13 mouse cellular contexts compared by ENCODE assay signal in the genomic region with DNA sequence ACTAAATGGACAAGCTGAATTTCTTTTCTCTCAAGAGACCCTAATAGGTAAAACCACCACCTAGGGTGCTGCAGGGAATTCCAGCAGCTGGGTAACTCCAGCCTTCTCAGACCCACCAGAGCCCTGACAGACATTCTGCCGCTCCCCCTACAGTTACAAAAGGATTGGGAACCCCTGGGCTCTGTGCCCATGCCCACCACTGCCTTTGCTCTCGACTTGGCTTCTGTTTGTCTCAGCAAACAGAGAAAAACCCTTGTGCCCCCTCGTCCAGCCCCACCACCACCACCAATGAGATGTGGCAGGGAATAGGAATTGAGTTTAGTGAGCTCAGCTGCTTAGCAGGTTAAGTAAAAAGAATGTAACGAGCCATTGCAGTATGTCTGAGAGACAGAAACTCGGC. TPM values are rescaled to one million over a fixed set of nuclear protein-coding genes. Genes with fewer than 3 reads are reported as not detected.
DNase-seq lines count a peak whose midpoint lies in the region; ATAC-seq and TF ChIP-seq lines count a peak whose summit lies in the region.
"Had no signal": no experiment of that assay in that cellular context is flagged by ENCODE, and none has a peak within 500 bp of the region (broad histone marks: within the 10 kb centered on the region; RNA-seq: fewer than 3 reads in every experiment).

No protein-coding gene starts in this region.

- H3K4me2 ChIP-seq in forebrain, embryonic 14.5 days (ENCODE audit: low read length) = peak overlapping the region; percentile 73
- H3K4me2 ChIP-seq in intestine, postnatal 0 days (replicated peaks; ENCODE audit: low read depth) = peak overlapping the region; percentile 30; the same call in 1 of the 2 replicates

- peak overlapping the region; percentile 98 for H3K9ac ChIP-seq in forebrain, embryonic 14.5 days (ENCODE audit: low read length)
- H3K9ac ChIP-seq in intestine, postnatal 0 days (ENCODE audit: low read depth, low read length) = no peak overlapping the region
- H3K9ac ChIP-seq: liver, embryonic 15.5 days had no signal

- peak; percentile 10 for DNase-seq in kidney, postnatal 10 days
- no peak for DNase-seq in kidney, postnatal 4 days
- DNase-seq in forebrain, embryonic 14.5 days (ENCODE audit: low spot score) = peak; percentile 72
- DNase-seq in spleen, postnatal 14 days (ENCODE audit: low spot score in 2 of 2) = no peak
- DNase-seq in heart, adult 9 months (ENCODE audit: low spot score in 2 of 2) = no peak
- DNase-seq: adrenal gland, postnatal 14 days; heart, adult 18-20 months; retina, postnatal 1 day had no signal

- peaks cover 17% of the 10 kb centered on the region for H3K36me3 ChIP-seq in forebrain, embryonic 14.5 days (ENCODE audit: control insufficient read depth, insufficient read depth, low read length)
- H3K36me3 ChIP-seq in intestine, postnatal 0 days (ENCODE audit: control insufficient read depth, insufficient read depth) = peaks cover 4% of the 10 kb centered on the region; the same call in 1 of the 2 replicates

- TF ChIP-seq POLR2A in bone marrow macrophage, adult 2 months (IDR thresholded peaks at IDR 0.05; ENCODE audit: borderline replicate concordance, low read depth, low read length) = no peak

- 21% methylated on average over 5 of the region's 5 CpGs for WGBS in forebrain, embryonic 14.5 days
- 73% methylated on average over 5 of the region's 5 CpGs for WGBS in intestine, postnatal 0 days

- ATAC-seq in forebrain, embryonic 14.5 days = no peak
- no peak for ATAC-seq in intestine, postnatal 0 days
- ATAC-seq in CD4-positive, CD25-positive, alpha-beta regulatory T cell, adult 4 months = no peak
- ATAC-seq: Patski had no signal

- peaks cover 16% of the 10 kb centered on the region for H3K4me1 ChIP-seq in bone marrow macrophage, adult 2 months (ENCODE audit: control insufficient read depth, insufficient read depth, low read length)
- H3K4me1 ChIP-seq in forebrain, embryonic 14.5 days (ENCODE audit: control insufficient read depth, insufficient read depth, low read length) = peaks cover 17% of the 10 kb centered on the region
- peaks cover 8% of the 10 kb centered on the region for H3K4me1 ChIP-seq in intestine, postnatal 0 days (replicated peaks; ENCODE audit: control insufficient read depth, insufficient read depth, low read length)

- TF ChIP-seq CTCF in bone marrow macrophage, adult 2 months (IDR thresholded peaks at IDR 0.05; ENCODE audit: low read depth, low read length) = no peak
- TF ChIP-seq CTCF in intestine, postnatal 0 days (IDR thresholded peaks at IDR 0.05; ENCODE audit: low read depth) = no peak

- no peaks in the 10 kb centered on the region for H3K27me3 ChIP-seq in forebrain, embryonic 14.5 days (replicated peaks; ENCODE audit: control insufficient read depth, insufficient read depth, low read length)
- peaks cover 2% of the 10 kb centered on the region; the same call in 1 of the 2 replicates for H3K27me3 ChIP-seq in intestine, postnatal 0 days (replicated peaks; ENCODE audit: control insufficient read depth, insufficient read depth, low read length)
- H3K27me3 ChIP-seq: Patski had no signal

- H3K9me3 ChIP-seq in forebrain, embryonic 14.5 days (replicated peaks; ENCODE audit: control insufficient read depth, low read length) = no peaks in the 10 kb centered on the region
- H3K9me3 ChIP-seq in intestine, postnatal 0 days (ENCODE audit: control insufficient read depth) = no peaks in the 10 kb centered on the region
- H3K9me3 ChIP-seq: liver, embryonic 15.5 days had no signal

- no peak overlapping the region for H3K27ac ChIP-seq in bone marrow macrophage, adult 2 months (ENCODE audit: insufficient read depth, low read depth, low read length)
- H3K27ac ChIP-seq in forebrain, embryonic 14.5 days (ENCODE audit: low read depth, low read length) = peak overlapping the region; percentile 54; the same call in 1 of the 2 replicates
- H3K27ac ChIP-seq in intestine, postnatal 0 days (ENCODE audit: low read depth, low read length) = no peak overlapping the region
- H3K27ac ChIP-seq: liver, embryonic 15.5 days had no signal

- peak overlapping the region; percentile 29 for H3K4me3 ChIP-seq in bone marrow macrophage, adult 2 months (ENCODE audit: insufficient read depth, low read length)
- H3K4me3 ChIP-seq in forebrain, embryonic 14.5 days (ENCODE audit: low read depth, low read length) = peak overlapping the region; percentile 98
- no peak overlapping the region for H3K4me3 ChIP-seq in intestine, postnatal 0 days (ENCODE audit: low read depth, low read length)

RNA-seq across cellular contexts. Expression of gene Arl8a, which starts 2.4 kb away (rescaled TPM):
- 204 TPM in 2 replicates for polyA plus RNA-seq in bone marrow macrophage, adult 2 months (2012; ENCODE audit: insufficient read depth, insufficient read length, missing spikeins)
- polyA plus RNA-seq in forebrain, embryonic 14.5 days (2014; fragmentation: Nextera tagmentation; extraction: Ambion mirVana) = 213 and 251 TPM in 2 replicates
- polyA plus RNA-seq in intestine, postnatal 0 days (2015; fragmentation: Nextera tagmentation; extraction: Ambion mirVana) = 66.6 and 68.8 TPM in 2 replicates
- polyA plus RNA-seq in CD4-positive, CD25-positive, alpha-beta regulatory T cell, adult 4 months (2017; shearing (Covaris generic)) = 10 to 100 TPM; 11.5 to 13.8 TPM

RNA-seq across cellular contexts. Expression of gene Ptpn7, which starts 16.5 kb away (rescaled TPM):
- 42.8 and 49.1 TPM in 2 replicates for polyA plus RNA-seq in bone marrow macrophage, adult 2 months (2012; ENCODE audit: insufficient read depth, insufficient read length, missing spikeins)
- 0.32 and 0.57 TPM in 2 replicates for polyA plus RNA-seq in forebrain, embryonic 14.5 days (2014; fragmentation: Nextera tagmentation; extraction: Ambion mirVana)
- 0.73 and 0.76 TPM in 2 replicates for polyA plus RNA-seq in intestine, postnatal 0 days (2015; fragmentation: Nextera tagmentation; extraction: Ambion mirVana)
- 100 to 1,000 TPM; 166 to 302 TPM for polyA plus RNA-seq in CD4-positive, CD25-positive, alpha-beta regulatory T cell, adult 4 months (2017; shearing (Covaris generic))

RNA-seq across cellular contexts. Expression of gene Gpr37l1, which starts 18.5 kb away (rescaled TPM):
- not detected in 2 replicates for polyA plus RNA-seq in bone marrow macrophage, adult 2 months (2012; ENCODE audit: insufficient read depth, insufficient read length, missing spikeins)
- polyA plus RNA-seq in forebrain, embryonic 14.5 days (2014; fragmentation: Nextera tagmentation; extraction: Ambion mirVana) = 0.24 and 0.33 TPM in 2 replicates
- 1.7 and 2.0 TPM in 2 replicates for polyA plus RNA-seq in intestine, postnatal 0 days (2015; fragmentation: Nextera tagmentation; extraction: Ambion mirVana)
- polyA plus RNA-seq in CD4-positive, CD25-positive, alpha-beta regulatory T cell, adult 4 months (2017; shearing (Covaris generic)) = not detected
- polyA plus RNA-seq: liver, embryonic 15.5 days had no signal

RNA-seq across cellular contexts. Expression of gene Lgr6, which starts 43.9 kb away (rescaled TPM):
- polyA plus RNA-seq in bone marrow macrophage, adult 2 months (2012; ENCODE audit: insufficient read depth, insufficient read length, missing spikeins) = not detected in 2 replicates
- 0.48 TPM in 2 replicates for polyA plus RNA-seq in forebrain, embryonic 14.5 days (2014; fragmentation: Nextera tagmentation; extraction: Ambion mirVana)
- polyA plus RNA-seq in intestine, postnatal 0 days (2015; fragmentation: Nextera tagmentation; extraction: Ambion mirVana) = 0.37 and 0.44 TPM in 2 replicates
- under 1 TPM in 1 of 2 experiments, not detected in 1; 0.08 TPM for polyA plus RNA-seq in CD4-positive, CD25-positive, alpha-beta regulatory T cell, adult 4 months (2017; shearing (Covaris generic))

Comparison
In these comparisons a context has a peak if more than half of its experiments do, and no peak if none do; other contexts are left out.
1. DNase-seq: peak in kidney, postnatal 10 days (single experiment) and forebrain, embryonic 14.5 days (single experiment); none in kidney, postnatal 4 days (0 of 2), spleen, postnatal 14 days (0 of 2) and heart, adult 9 months (0 of 2).
2. RNA of gene Ptpn7, which starts 16.5 kb away (polyA plus RNA-seq): 166 to 302 TPM in CD4-positive, CD25-positive, alpha-beta regulatory T cell, adult 4 months and 42.8 to 49.1 TPM in bone marrow macrophage, adult 2 months; 0.73 to 0.76 TPM in intestine, postnatal 0 days and 0.32 to 0.57 TPM in forebrain, embryonic 14.5 days; every median in the first group is over 10 times any median in the second.